Mouse (Mus musculus): Measurements from ENCODE around the gene Cep57l1.
"Not testable (repeated sequence)": the region's sequence is repeated elsewhere in the genome, so short reads cannot be mapped to it uniquely, and the experiment has no call there.

The Cep57l1 gene

GRCm38 (mm10) chr10:41818733-41819070, 9.0 kb upstream of the Cep57l1 start:
- in situ Hi-C loops (cut with MboI; ENCODE audit: low sequenced_read_pairs) = not testable (repeated sequence)

- in situ Hi-C loops (cut with MboI; ENCODE audit: low sequenced_read_pairs) = no loop called here
These were observed 8.5 kb upstream of the Cep57l1 start for GRCm38 (mm10) chr10:41818036-41818732.

- in situ Hi-C loops (cut with MboI; ENCODE audit: low sequenced_read_pairs) = no loop called here
These were observed 6.8 kb upstream of the Cep57l1 start for GRCm38 (mm10) chr10:41816516-41816915.

- in situ Hi-C loops (cut with MboI; ENCODE audit: low sequenced_read_pairs) = no loop called here
These were observed 4.7 kb upstream of the Cep57l1 start for GRCm38 (mm10) chr10:41814305-41814853.

- in situ Hi-C loops (cut with MboI; ENCODE audit: low sequenced_read_pairs) = no loop called here
These were observed 2.9 kb upstream of the Cep57l1 start for GRCm38 (mm10) chr10:41812566-41812965.

GRCm38 (mm10) chr10:41810564-41811455, 1.1 kb upstream of the Cep57l1 start:
- in situ Hi-C loops (cut with MboI; ENCODE audit: low sequenced_read_pairs) = no loop called here

GRCm38 (mm10) chr10:41809080-41809770, 446 bp downstream of the Cep57l1 start:
- in situ Hi-C loops (cut with MboI; ENCODE audit: low sequenced_read_pairs) = no loop called here

GRCm38 (mm10) chr10:41805729-41806355, 3.8 kb downstream of the Cep57l1 start:
- in situ Hi-C loops (cut with MboI; ENCODE audit: low sequenced_read_pairs) = no loop called here

- in situ Hi-C loops (cut with MboI; ENCODE audit: low sequenced_read_pairs) = no loop called here
These were observed 5.0 kb downstream of the Cep57l1 start for GRCm38 (mm10) chr10:41804711-41805110.

- in situ Hi-C loops (cut with MboI; ENCODE audit: low sequenced_read_pairs) = no loop called here
These were observed 6.2 kb downstream of the Cep57l1 start for GRCm38 (mm10) chr10:41803467-41803866.

GRCm38 (mm10) chr10:41797253-41797652, 12.4 kb downstream of the Cep57l1 start:
- in situ Hi-C loops (cut with MboI; ENCODE audit: low sequenced_read_pairs) = no loop called here

GRCm38 (mm10) chr10:41792375-41792774, 17.3 kb downstream of the Cep57l1 start:
- in situ Hi-C loops (cut with MboI; ENCODE audit: low sequenced_read_pairs) = no loop called here

- in situ Hi-C loops (cut with MboI; ENCODE audit: low sequenced_read_pairs) = no loop called here
These were observed 42.4 kb downstream of the Cep57l1 start for GRCm38 (mm10) chr10:41767254-41767653.

- in situ Hi-C loops (cut with MboI; ENCODE audit: low sequenced_read_pairs) = no loop called here
These were observed 43.4 kb downstream of the Cep57l1 start for GRCm38 (mm10) chr10:41766280-41766679.

- in situ Hi-C loops (cut with MboI; ENCODE audit: low sequenced_read_pairs) = no loop called here
These were observed 44.1 kb downstream of the Cep57l1 start for GRCm38 (mm10) chr10:41765586-41765985.

- in situ Hi-C loops (cut with MboI; ENCODE audit: low sequenced_read_pairs) = no loop called here
These were observed 45.8 kb downstream of the Cep57l1 start for GRCm38 (mm10) chr10:41763741-41764385.

- in situ Hi-C loops (cut with MboI; ENCODE audit: low sequenced_read_pairs) = no loop called here
These were observed 48.8 kb downstream of the Cep57l1 start for GRCm38 (mm10) chr10:41760866-41761265.

GRCm38 (mm10) chr10:41758041-41758440, 51.6 kb downstream of the Cep57l1 start:
- in situ Hi-C loops (cut with MboI; ENCODE audit: low sequenced_read_pairs) = no loop called here

GRCm38 (mm10) chr10:41757226-41757625, 52.4 kb downstream of the Cep57l1 start:
- in situ Hi-C loops (cut with MboI; ENCODE audit: low sequenced_read_pairs) = no loop called here

GRCm38 (mm10) chr10:41751867-41752480, 57.7 kb downstream of the Cep57l1 start:
- in situ Hi-C loops (cut with MboI; ENCODE audit: low sequenced_read_pairs) = no loop called here

Data from CH12F3 (cell line).